Mouse (Mus musculus) retina, embryonic 14.5 days (tissue): ENCODE data around the gene Vcl.

ENCODE experiments used
- DNase-seq: peaks from one replicate; pipeline ENCODE4 v3.0.0-alpha.2; 2015; ENCODE audit warnings: low spot score

The Vcl gene

GRCm38 (mm10) chr14:20938860-20939259 lies 9.7 kb downstream of the Vcl start:
- no peak for DNase-seq

GRCm38 (mm10) chr14:20945296-20945695 lies 16.1 kb downstream of the Vcl start:
- no peak for DNase-seq

GRCm38 (mm10) chr14:20956021-20956420 lies 26.8 kb downstream of the Vcl start:
- peak; percentile 30 for DNase-seq

- DNase-seq = peak; percentile 12
Observed at GRCm38 (mm10) chr14:20958971-20959370, 29.8 kb downstream of the Vcl start.

- no peak for DNase-seq
Observed at GRCm38 (mm10) chr14:20962466-20962865, 33.3 kb downstream of the Vcl start.

- no peak for DNase-seq
Observed at GRCm38 (mm10) chr14:20962906-20963305, 33.7 kb downstream of the Vcl start.

- no peak for DNase-seq
Observed at GRCm38 (mm10) chr14:20963863-20964262, 34.7 kb downstream of the Vcl start.

GRCm38 (mm10) chr14:20964285-20964684 lies 35.1 kb downstream of the Vcl start:
- no peak for DNase-seq

GRCm38 (mm10) chr14:20966959-20967670 lies 37.9 kb downstream of the Vcl start:
- DNase-seq = no peak

- no peak for DNase-seq
Observed at GRCm38 (mm10) chr14:20969066-20969465, 39.9 kb downstream of the Vcl start.

- DNase-seq = no peak
Observed at GRCm38 (mm10) chr14:20970389-20970788, 41.2 kb downstream of the Vcl start.

GRCm38 (mm10) chr14:20970927-20971326 lies 41.7 kb downstream of the Vcl start:
- no peak for DNase-seq

GRCm38 (mm10) chr14:20973821-20974220 lies 44.6 kb downstream of the Vcl start:
- DNase-seq = no peak

GRCm38 (mm10) chr14:20976741-20977140 lies 47.5 kb downstream of the Vcl start:
- DNase-seq = no peak

GRCm38 (mm10) chr14:20977726-20978125 lies 48.5 kb downstream of the Vcl start:
- DNase-seq = no peak

- no peak for DNase-seq
Observed at GRCm38 (mm10) chr14:20983832-20984231, 54.6 kb downstream of the Vcl start.

GRCm38 (mm10) chr14:20985482-20985881 lies 56.3 kb downstream of the Vcl start:
- DNase-seq = no peak

GRCm38 (mm10) chr14:20991492-20991891 lies 62.3 kb downstream of the Vcl start:
- DNase-seq = no peak

- DNase-seq = peak; percentile 75
Observed at GRCm38 (mm10) chr14:20993067-20993691, 64.0 kb downstream of the Vcl start.

GRCm38 (mm10) chr14:20994475-20994874 lies 65.3 kb downstream of the Vcl start:
- no peak for DNase-seq

- no peak for DNase-seq
Observed at GRCm38 (mm10) chr14:20995497-20995896, 66.3 kb downstream of the Vcl start.

- no peak for DNase-seq
Observed at GRCm38 (mm10) chr14:20996361-20996760, 67.2 kb downstream of the Vcl start.

GRCm38 (mm10) chr14:20997548-20997947 lies 68.3 kb downstream of the Vcl start:
- DNase-seq = no peak

- DNase-seq = no peak
Observed at GRCm38 (mm10) chr14:20999617-21000016, 70.4 kb downstream of the Vcl start.
